In the genomic region with DNA sequence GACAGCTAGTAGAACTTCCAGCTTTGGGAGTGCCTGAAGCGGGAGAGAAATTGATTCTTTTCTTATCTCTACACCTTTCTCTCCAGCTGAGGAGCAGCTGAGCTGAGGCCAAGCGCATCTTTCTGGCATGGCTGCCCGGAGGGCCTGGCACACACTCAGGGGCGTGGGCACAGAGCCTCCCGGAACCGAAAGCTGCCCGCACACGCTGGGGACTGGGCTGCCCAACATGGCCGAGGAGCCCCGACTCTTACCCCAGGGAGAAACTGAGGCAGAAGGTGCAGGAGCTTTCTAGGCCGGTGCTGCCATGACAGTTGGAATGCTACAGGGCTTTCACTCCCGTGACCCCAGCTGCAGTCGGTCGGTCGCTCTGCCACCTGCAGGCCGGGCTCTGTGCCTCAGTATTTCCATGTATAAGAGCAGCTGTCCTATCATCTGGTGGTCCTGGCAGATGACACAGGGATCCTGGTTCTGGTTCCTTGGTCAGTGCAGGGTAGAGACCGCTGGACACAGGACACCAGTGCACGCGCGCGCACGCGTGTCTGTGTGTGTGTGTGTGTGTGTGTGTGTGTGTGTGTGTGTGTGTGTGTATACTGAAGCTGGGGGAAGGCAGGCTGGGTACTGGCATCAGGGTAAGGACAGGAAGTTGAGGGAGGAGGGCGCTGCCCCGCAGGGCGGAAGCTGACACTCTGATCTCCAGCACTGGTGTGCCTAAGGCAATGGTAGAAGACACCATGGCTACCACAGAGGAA, we compare ENCODE assay signal across 7 mouse cellular contexts. TPM values are rescaled to one million over a fixed set of nuclear protein-coding genes. Genes with fewer than 3 reads are reported as not detected.
DNase-seq lines count a peak whose midpoint lies in the region; ATAC-seq lines count a peak whose summit lies in the region.

No protein-coding gene starts in this region.

- H3K9ac ChIP-seq in stomach, embryonic 15.5 days = no peak overlapping the region

- H3K4me1 ChIP-seq in midbrain, embryonic 10.5 days = peaks cover 40% of the 10 kb centered on the region
- H3K4me1 ChIP-seq in stomach, embryonic 15.5 days = peaks cover 41% of the 10 kb centered on the region

- no peak for ATAC-seq in stomach, embryonic 15.5 days (ENCODE audit: insufficient read depth, low FRiP score, low read depth)

- DNase-seq in urinary bladder, adult 2 months (ENCODE audit: low spot score) = peak; percentile 34
- no peak for DNase-seq in urinary bladder, postnatal 25 days (ENCODE audit: low spot score)
- DNase-seq in cerebellum, postnatal 10 days = peak; percentile 77 to 78
- DNase-seq in heart, postnatal 10 days = peak; percentile 47 to 54
- peak; percentile 9 to 17 for DNase-seq in layer of hippocampus, postnatal 25 days (ENCODE audit: extremely low spot score in 1 of 2, low spot score in 1 of 2)
- peak; percentile 11 for DNase-seq in midbrain, embryonic 10.5 days (ENCODE audit: low spot score)

- 0 out of 2 replicates have a peak overlapping the region, but pooled peaks have one; percentile 40 for H3K4me3 ChIP-seq in midbrain, embryonic 10.5 days
- no peak overlapping the region for H3K4me3 ChIP-seq in stomach, embryonic 15.5 days (replicated peaks)

- no peaks in the 10 kb centered on the region for H3K36me3 ChIP-seq in midbrain, embryonic 10.5 days
- no peaks in the 10 kb centered on the region for H3K36me3 ChIP-seq in stomach, embryonic 15.5 days

- 0 out of 2 replicates have a peak overlapping the region, but pooled peaks have one; percentile 55 for H3K27ac ChIP-seq in midbrain, embryonic 10.5 days (replicated peaks)
- H3K27ac ChIP-seq in stomach, embryonic 15.5 days = peak overlapping the region; percentile 4; the same call in 1 of the 2 replicates

- intact Hi-C loops in heart, postnatal 10 days (cut with DNase I) = no loop called here

- WGBS in midbrain, embryonic 10.5 days = 83% methylated on average over 26 of the region's 26 CpGs
- 74% methylated on average over 26 of the region's 26 CpGs for WGBS in stomach, embryonic 15.5 days

- peaks cover 68% of the 10 kb centered on the region for H3K27me3 ChIP-seq in midbrain, embryonic 10.5 days (ENCODE audit: low read depth, poor library complexity, severe bottlenecking)
- H3K27me3 ChIP-seq in stomach, embryonic 15.5 days (replicated peaks) = no peaks in the 10 kb centered on the region

- no peaks in the 10 kb centered on the region for H3K9me3 ChIP-seq in midbrain, embryonic 10.5 days (replicated peaks)
- H3K9me3 ChIP-seq in stomach, embryonic 15.5 days = no peaks in the 10 kb centered on the region

- peak overlapping the region; percentile 55; the same call in 1 of the 2 replicates for H3K4me2 ChIP-seq in stomach, embryonic 15.5 days

RNA-seq across cellular contexts. Expression of a gene that starts 21.7 kb away (rescaled TPM):
- 28.4 and 67.0 TPM in 2 replicates for polyA plus RNA-seq in urinary bladder, adult 2 months (2012; rRNA removed)
- 100 to 1,000 TPM; 139 to 163 TPM for total RNA-seq in heart, postnatal 10 days (2021)
- total RNA-seq in layer of hippocampus, postnatal 25 days (2021) = 10 to 100 TPM; 59.5 to 66.8 TPM
- polyA plus RNA-seq in midbrain, embryonic 10.5 days (2016; fragmentation: Nextera tagmentation; extraction: Ambion mirVana) = 8.7 and 11.7 TPM in 2 replicates
- polyA plus RNA-seq in stomach, embryonic 15.5 days (2015; fragmentation: Nextera tagmentation; extraction: Ambion mirVana) = 65.5 and 78.2 TPM in 2 replicates

RNA-seq across cellular contexts. Expression of a gene that starts 40.9 kb away (rescaled TPM):
- 5.0 and 6.9 TPM in 2 replicates for polyA plus RNA-seq in urinary bladder, adult 2 months (2012; rRNA removed)
- total RNA-seq in heart, postnatal 10 days (2021) = 1 to 10 TPM; 1.3 to 2.2 TPM
- 1 to 10 TPM; 1.4 to 3.1 TPM for total RNA-seq in layer of hippocampus, postnatal 25 days (2021)
- polyA plus RNA-seq in midbrain, embryonic 10.5 days (2016; fragmentation: Nextera tagmentation; extraction: Ambion mirVana) = 1.7 and 2.3 TPM in 2 replicates
- 59.5 and 77.5 TPM in 2 replicates for polyA plus RNA-seq in stomach, embryonic 15.5 days (2015; fragmentation: Nextera tagmentation; extraction: Ambion mirVana)

RNA-seq across cellular contexts. Expression of a gene that starts 44.9 kb away (rescaled TPM):
- 2.7 and 3.6 TPM in 2 replicates for polyA plus RNA-seq in urinary bladder, adult 2 months (2012; rRNA removed)
- total RNA-seq in heart, postnatal 10 days (2021) = under 1 TPM; 0.77 to 0.98 TPM
- 1 to 10 TPM; 3.2 to 4.7 TPM for total RNA-seq in layer of hippocampus, postnatal 25 days (2021)
- polyA plus RNA-seq in midbrain, embryonic 10.5 days (2016; fragmentation: Nextera tagmentation; extraction: Ambion mirVana) = 1.7 and 2.9 TPM in 2 replicates
- 0.41 and 1.4 TPM in 2 replicates for polyA plus RNA-seq in stomach, embryonic 15.5 days (2015; fragmentation: Nextera tagmentation; extraction: Ambion mirVana)

RNA-seq across cellular contexts. Expression of a gene that starts 48.8 kb away (rescaled TPM):
- 0.44 and 0.49 TPM in 2 replicates for polyA plus RNA-seq in urinary bladder, adult 2 months (2012; rRNA removed)
- under 1 TPM; 0.32 to 0.48 TPM for total RNA-seq in heart, postnatal 10 days (2021)
- total RNA-seq in layer of hippocampus, postnatal 25 days (2021) = 100 to 1,000 TPM; 255 to 311 TPM
- 5.0 and 10.8 TPM in 2 replicates for polyA plus RNA-seq in midbrain, embryonic 10.5 days (2016; fragmentation: Nextera tagmentation; extraction: Ambion mirVana)
- 1.7 and 1.8 TPM in 2 replicates for polyA plus RNA-seq in stomach, embryonic 15.5 days (2015; fragmentation: Nextera tagmentation; extraction: Ambion mirVana)

RNA-seq across cellular contexts. Expression of a gene that starts 49.4 kb away (rescaled TPM):
- 3.6 and 3.8 TPM in 2 replicates for polyA plus RNA-seq in urinary bladder, adult 2 months (2012; rRNA removed)
- total RNA-seq in heart, postnatal 10 days (2021) = under 1 TPM; 0.74 to 0.87 TPM
- 1 to 10 TPM; 2.6 to 3.7 TPM for total RNA-seq in layer of hippocampus, postnatal 25 days (2021)
- polyA plus RNA-seq in midbrain, embryonic 10.5 days (2016; fragmentation: Nextera tagmentation; extraction: Ambion mirVana) = 2.9 and 3.4 TPM in 2 replicates
- 2.9 and 3.3 TPM in 2 replicates for polyA plus RNA-seq in stomach, embryonic 15.5 days (2015; fragmentation: Nextera tagmentation; extraction: Ambion mirVana)
